Mouse (Mus musculus) testis, adult 2 months (tissue): ENCODE measurements around the gene Ghr.

ENCODE experiments used
- CTCF ChIP-seq: fragments of 200-500 bp; IDR thresholded peaks from 2 replicates; pipeline ENCODE4 v1.5.1; 2012; ENCODE audit warnings: low read depth, mild to moderate bottlenecking, inconsistent platforms, low read length, moderate library complexity; ENCODE audit not compliant: control insufficient read depth, insufficient read depth, insufficient replicate concordance
- POLR2A ChIP-seq: fragments of 200-500 bp; IDR thresholded peaks from 2 replicates; pipeline ENCODE4 v1.6.1; 2012; ENCODE audit warnings: low read depth, mild to moderate bottlenecking, inconsistent platforms, low read length, moderate library complexity; ENCODE audit not compliant: control insufficient read depth

DNA sequence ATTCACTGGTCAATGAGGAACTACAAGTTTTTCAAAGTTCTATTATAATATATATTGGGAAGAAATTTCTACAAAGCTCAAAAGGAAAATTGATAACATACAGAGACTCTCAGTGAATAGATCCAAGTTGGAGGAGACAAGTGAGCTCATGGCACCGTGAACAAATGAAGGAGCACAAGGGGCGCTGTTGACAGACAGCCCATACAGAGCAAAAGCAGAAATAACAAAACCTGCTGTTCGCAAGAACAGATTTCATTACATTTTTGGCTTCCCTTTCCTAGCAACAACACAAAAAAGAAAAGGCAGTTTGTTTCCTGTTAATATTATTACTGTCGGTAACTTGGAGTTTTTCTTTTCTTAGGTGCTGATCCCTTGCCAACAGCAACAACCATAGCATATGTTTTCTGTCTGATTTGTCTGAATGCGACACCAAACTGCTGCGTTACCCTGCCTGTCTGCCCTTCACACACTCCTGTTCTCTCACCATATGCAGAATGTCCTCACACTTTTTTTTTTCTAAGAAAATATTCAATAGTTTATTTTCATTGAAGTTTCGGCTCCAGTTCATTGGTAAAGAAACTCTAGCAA lies 19.3 kb downstream of the Ghr start:
- TF ChIP-seq CTCF (no peak), POLR2A (no peak)
